Mouse (Mus musculus) gastrocnemius, postnatal 36 days (tissue): ENCODE measurements around the gene Krt8. TPM values are rescaled to one million over a fixed set of nuclear protein-coding genes. Genes with fewer than 3 reads are reported as not detected.

Source experiments
- DNase-seq, 2 experiments: peaks; one replicate each; pipeline ENCODE4 v3.0.0; 2022
- intact Hi-C: fragments of 180-260 bp; cut with DNase I; formaldehyde crosslinking; loops from one replicate; pipeline ENCODE4 v1.15.1; 2025
- long read RNA-seq, 2 experiments: library from polyadenylated mRNA; stranded (forward); transcript quantifications; one replicate each; pipeline ENCODE4 v2.0.0; 2021
- total RNA-seq, 2 experiments: library from RNA; stranded (reverse); gene quantifications; 2 replicates each; pipeline ENCODE4 v1.2.3; 2021

Krt8 gene
- total RNA-seq = 1 to 10 TPM in 1 of 2 experiments, under 1 TPM in 1; 0.30 to 1.0 TPM
- long read RNA-seq, experiment 1, partial matches to known transcripts = 2 of 4 reads
- long read RNA-seq, experiment 1, other reads (novel, unspliced or antisense) = 2 of 4 reads
- long read RNA-seq, experiment 2, partial matches to known transcripts = 6 of 6 reads
- long read RNA-seq, experiment 2, other reads (novel, unspliced or antisense) = 0 of 6 reads

DNA sequence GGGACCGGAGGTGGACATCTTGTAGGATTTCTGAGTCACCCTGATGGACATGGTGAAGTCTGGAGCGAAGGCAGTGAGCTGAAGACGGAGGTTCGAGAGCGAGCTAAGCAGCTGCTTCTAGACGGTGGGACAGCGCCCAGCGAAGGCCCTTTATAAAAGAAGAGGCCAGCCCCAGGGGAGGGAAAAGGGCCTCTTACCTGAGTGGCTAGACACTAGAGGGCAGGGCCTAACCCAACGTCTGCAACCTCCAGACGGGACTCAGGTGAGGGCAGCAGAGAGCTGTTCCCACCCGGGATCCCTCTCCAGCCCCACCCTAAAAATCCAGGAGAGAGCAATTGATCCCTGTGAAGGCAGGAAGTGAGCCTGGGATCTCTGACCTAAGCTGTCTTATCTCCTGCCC is at the start of gene Krt8:
TSS of gene Krt8 (minus strand) at position 294 of the 400 bp plus-strand sequence.
- no peak for DNase-seq
- intact Hi-C loops = no loop called here

DNA sequence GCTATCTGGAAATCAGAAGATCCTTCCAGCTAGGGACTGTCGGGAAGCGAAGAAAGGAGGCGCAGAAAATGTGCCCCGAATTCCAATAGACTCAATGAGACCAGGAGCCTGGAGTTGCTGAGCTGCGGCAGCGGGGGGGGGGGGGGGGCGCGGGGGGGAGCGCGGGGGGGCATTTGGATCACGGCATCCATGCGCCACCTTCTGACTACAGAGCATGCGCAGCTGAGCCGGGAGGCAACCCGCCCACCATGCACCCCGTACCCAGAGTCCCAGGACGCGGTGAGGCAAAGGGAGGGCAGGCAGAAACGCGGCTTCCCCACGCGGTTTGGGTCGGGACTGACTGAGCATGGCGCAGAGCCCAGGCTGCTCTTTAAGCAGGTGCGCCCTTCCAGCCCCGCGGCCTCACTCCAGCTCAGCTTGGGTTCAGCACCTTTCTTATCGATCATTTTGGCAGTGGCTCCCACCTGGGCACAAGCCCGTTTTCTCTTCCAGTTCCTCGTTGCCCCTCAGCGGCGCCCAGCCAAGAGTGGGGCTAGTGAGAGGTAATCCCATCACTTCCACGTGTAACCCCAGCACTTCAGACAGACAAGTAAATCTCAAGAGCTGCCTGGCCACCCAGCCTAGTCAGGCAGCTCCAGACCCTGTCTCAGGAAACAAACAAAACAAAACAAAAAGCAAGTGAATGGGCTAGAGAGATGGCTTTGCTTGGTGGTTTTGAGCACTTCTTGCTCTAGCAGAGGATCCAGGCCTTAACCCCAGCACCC is 47.8 kb upstream of the Krt8 start:
- peak in 1 of 2 experiments; percentile 19 for DNase-seq
- intact Hi-C loops = no loop called here

DNA sequence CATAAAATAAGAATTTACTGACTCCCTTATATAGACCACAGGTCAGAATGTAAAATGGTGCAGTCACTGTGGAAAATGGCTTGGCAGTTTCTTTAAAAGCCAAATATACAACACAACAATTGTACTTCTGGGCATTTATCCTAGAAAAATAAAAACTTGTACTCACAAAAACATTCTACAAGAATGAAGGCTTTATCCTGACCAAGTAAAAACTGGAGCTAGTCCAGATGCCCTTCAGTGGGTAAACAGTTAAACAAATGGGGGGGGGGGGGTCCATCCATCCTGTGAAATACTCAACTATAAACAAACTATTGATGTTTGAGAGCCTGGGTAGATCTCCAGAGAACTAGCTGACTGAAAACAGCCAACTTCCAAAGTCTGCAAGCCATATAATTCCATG is 45.6 kb upstream of the Krt8 start:
- intact Hi-C loops = no loop called here
- no peak for DNase-seq

DNA sequence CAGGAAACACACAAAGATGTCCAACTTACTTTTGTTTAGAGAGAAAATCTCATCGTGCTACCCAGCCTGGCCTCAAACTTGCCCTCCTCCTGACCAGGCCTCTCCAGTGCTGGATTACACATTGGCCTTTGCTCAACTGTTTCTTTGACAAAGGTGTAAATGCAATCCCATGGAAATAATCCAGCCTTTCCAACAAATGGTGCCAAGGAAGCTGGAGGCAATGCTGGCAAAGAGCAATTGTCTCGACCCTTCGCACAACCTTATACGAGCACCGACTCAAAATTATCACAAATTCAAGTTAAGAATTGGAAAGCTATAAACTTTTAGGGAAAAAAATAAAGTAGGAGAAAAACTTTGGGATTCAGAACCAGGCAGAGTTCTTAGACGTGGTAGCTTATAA is 43.7 kb upstream of the Krt8 start:
- intact Hi-C loops = no loop called here
- no peak for DNase-seq

DNA sequence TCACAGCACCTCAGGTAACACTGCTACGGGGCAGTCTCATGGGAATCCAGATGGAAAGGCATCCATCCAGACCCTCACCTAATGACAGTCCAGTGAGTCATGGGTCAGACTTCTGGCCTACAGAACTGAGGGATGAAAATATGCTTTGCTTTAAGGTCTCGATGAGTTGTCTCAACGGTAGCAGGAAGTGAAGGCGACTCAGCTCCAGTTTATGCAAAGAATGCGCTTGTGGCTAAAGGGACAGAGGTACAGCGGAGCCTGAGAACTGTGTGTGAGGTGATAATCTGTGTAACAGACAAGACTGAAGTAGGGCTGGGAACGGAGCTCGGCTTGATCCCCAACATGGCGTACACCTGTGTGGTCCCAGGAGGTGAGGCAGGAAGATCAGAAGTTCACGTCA is 41.4 kb upstream of the Krt8 start:
- no peak for DNase-seq
- intact Hi-C loops = no loop called here

DNA sequence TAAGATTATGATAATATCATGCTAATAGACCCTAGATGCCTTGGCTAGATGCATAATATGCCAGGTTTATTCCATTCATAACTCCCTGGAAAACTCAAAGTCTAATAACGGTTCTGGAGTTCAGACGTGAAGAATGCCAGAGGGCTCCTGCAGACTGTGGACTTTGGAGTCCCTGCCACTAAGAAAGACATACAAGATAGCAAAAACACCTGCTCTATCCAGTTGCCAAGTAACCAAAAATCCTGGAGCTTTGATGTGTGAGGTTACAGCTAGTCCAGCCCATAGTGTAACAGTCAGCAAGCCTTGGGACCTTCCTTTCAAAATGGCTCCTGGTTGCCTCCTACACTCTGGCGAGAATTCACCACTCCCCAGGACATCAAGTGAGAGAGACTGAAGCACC is 40.5 kb upstream of the Krt8 start:
- DNase-seq = no peak
- intact Hi-C loops = no loop called here

DNA sequence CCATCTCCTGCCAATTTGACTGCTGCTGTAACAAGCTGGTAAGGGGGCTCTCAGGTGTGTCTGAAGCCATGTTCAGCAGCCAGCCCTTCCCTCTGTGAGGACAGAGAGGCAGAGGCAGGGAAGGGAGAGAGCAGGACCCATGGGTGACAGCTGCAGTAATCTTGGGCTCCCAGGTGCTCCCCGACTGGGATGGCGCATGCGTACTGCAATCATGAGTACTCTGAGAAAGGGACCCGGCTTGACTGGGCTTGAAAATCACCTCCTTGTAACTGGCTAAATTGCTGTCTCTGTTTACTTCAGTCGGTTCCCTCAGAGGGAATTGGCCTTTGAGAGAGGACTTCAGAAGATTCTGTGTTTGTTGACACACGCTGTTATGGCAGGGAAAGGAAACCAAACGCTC is 37.7 kb upstream of the Krt8 start:
- intact Hi-C loops = no loop called here
- no peak for DNase-seq

DNA sequence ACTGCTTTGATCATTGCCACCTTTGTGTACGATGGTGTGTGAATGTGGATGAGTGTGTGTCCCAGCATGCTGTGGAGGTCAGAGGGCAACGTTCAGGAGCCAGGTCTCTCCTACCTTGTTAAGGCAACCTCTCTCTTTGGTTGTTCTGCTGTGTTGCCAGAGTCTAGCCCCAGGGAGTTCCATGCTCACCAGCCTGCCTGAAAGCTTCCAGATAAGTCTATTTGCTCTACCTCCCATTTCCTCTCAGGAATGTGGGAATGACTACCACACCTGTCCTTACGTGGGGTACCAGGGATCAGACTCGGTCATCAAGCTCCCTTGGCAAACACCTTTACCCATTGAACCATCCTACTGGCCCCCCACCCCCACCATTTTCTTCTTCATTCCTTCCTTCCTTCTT is 36.0 kb upstream of the Krt8 start:
- DNase-seq = no peak
- intact Hi-C loops = no loop called here

DNA sequence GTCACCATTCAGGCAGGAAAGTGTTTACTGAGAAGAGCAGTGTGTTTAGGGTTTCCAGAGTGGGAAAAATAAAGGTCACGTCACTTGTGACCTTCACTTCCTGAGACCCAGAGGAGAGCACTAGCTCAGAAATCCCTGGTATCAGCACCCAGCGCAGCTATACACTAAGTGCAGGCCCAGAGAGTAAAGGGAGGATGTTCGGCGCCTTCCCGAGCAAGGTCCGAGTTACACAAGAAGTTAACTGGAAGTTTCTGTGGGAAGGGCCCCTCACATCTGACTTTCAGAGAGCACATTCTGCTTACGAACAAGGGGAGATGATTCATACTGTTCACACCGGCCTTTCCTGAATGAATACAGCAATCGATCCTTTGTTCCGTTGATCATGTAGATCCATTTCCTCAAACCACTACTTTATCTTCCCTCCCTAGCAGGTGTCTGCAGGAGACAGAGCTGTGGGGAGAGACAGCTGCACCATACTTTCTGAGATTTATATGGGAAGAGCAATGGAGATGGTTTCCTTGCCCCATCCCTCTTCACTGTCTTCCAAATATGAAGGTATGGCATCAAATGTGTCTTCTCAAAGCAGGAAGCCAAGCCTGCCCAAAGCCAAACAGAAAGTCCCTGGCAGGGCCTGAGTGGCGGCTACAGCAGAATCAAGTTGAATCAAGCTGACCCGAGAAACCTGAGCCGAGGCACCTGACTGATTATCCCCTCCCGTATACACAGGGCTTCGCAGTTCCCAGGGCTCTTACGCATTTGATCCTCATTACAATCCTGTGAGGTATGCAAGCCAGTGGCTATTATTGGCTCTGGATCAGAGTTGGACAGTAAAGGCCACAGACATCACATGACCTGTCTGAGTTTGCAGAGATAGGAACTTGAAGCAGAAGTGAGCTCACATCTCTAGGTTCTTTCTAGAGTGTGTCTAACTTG is 30.1 kb upstream of the Krt8 start:
- no peak for DNase-seq
- intact Hi-C loops = no loop called here

DNA sequence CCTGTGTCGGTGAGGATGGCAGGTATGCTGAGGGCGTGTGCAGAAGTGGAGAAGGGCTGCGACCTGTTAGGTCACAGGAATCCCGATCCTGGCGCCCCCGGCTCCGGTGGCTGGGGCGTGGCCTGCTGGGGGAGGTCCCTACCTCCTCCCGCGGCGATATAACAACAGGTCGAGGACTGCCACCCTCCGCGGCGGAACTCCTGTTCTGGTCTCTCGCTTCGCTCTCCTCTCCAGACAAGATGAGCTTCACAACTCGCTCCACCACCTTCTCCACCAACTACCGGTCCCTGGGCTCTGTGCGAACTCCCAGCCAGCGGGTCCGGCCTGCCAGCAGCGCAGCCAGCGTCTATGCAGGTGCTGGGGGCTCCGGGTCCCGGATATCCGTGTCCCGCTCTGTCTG is 23.8 kb upstream of the Krt8 start, which contains the start of gene Krt18:
TSS of gene Krt18 (plus strand) at position 141 of the 400 bp plus-strand sequence.
- intact Hi-C loops = no loop called here
- DNase-seq = no peak

DNA sequence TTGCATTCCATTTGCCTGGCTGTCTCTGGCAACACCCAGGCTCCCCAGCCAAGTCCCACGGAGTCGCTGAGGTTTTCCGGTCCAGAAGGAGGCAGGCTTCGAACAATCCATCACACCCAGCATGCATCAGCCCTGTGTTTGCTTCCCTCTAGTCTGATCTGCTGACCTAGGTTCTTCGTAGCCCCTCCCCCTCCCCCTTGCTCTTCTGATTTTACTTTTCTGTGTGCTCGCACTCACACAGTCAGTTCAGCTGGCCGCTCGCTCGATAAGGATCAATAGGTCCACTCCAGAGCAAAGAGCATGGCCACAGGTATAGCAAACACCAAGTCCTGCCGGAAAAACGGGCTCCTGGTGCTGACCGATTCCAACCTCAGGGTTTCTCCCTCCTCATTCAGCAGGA is 22.1 kb upstream of the Krt8 start:
- DNase-seq = no peak
- intact Hi-C loops = no loop called here

DNA sequence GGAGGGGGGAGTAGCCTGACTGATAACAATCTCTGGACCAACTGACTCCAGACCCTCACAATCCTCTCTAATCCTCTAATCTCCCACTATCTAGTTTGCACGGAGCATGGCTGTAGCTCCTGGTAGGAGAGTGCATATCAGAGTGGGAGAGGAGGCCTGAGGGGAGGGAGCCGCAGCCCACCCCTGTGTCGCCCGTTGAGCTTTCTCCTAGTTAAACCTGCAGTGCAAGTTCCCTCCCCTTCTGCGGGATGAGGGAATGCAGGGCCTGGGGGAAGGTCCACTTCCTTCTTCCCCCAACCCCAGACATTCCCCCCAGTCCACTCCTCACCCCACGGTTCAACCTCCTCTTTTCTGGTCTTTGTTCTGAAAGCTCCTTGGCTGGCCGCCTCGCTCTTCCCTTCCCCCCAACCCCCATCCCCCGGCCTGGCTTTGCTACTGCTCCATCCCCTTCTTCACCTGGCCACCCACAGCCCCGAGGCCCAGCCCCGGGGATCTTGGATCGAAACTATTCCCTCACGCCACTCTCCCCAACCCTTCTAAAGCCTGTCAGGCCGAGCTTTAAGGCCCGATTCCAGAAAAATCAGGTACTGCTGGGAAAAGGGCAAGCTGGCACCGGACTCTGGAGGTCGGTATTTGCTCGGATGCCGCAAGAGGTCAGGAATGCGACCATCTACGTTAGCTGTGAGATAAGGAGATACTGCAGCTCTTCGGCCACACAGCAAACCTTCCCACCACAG is 21.0 kb upstream of the Krt8 start:
- DNase-seq = no peak
- intact Hi-C loops = no loop called here

DNA sequence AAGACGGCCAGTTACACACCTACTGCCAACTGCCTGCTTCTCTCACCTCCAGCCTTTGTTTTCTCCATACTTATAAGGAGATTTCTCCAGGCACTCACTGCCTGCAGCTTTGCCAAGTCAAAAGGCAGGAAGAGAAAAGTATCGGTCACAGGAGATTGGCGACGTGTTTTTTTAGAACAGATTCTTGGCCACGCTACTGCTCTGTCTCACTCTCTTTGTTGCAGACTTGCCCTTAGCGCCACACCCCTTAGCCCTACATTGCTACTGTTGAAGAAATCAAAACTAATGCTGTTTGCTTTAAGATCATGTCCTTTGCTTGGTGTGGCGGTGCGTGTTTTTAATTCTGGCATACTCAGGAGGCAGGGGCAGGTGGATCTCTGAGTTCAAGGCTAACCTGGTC is 19.6 kb upstream of the Krt8 start:
- no peak for DNase-seq

DNA sequence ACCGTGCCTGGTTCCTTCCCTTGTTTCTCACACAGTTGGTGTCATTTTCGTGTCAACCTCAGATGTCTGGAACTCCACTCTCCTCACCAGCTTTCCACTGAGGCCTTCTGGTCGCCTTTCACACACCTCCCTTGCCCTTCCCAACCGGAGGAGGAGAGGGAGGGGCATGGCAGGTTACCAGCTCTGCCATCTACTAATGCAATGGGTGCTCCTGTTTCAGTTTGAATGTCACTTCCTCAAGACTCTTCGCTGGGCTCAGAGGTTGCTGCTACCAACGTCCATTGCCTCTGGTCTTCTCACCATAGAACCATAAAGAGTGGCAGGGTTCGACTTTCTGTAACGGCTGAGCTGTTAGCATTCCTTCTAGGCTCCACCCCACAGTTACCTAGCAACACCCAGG is 18.2 kb upstream of the Krt8 start:
- intact Hi-C loops = no loop called here
- DNase-seq = no peak

More for the DNA sequence above, 19.6 kb upstream of the Krt8 start:
- intact Hi-C loops = no loop called here

DNA sequence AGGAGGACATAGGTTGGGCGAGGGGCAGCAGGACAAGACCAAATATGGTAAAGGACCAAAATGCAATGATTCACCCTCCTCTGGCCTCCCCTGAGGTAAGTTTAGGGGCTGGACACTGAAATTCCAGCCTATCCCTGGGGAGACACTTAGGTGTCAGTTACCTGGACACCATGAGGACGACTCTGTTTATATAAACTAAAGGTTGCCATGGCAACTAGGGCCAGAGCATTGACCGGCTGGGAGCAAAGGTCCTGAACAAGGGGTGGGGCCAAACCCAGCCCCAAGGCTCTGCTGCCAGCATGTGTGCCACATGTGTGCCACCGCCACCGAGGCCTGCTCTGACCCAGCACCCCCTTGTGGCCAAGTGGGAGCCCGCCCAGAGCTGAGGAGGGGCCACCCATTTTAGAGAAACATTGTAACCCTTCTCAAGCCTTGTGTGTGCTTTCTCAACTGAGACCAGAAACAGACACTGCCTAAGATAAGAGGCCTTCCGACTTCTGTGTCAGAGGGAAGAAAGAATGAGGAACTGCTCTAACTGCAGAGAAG is 13.7 kb upstream of the Krt8 start:
- intact Hi-C loops = no loop called here
- no peak for DNase-seq

DNA sequence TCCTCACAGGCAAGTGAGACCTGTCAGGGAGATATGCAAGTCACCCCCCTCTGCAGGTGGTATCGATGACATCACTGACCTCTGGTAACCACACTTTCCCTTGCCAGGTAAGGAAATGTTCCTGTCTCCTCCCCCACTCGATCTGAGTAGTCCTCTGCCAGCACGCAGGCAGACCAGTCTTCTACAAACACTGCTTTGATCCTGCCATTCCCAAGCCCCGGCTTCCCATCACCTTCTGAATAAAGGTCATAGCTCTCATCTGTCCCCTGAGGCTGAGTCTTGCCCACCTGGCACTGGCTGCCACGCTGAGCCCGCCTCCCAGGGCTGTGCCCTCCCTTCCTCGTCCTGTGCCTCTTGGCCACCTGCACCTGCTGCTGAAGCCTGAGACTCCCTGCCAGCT is 12.5 kb upstream of the Krt8 start:
- intact Hi-C loops = no loop called here
- no peak for DNase-seq

DNA sequence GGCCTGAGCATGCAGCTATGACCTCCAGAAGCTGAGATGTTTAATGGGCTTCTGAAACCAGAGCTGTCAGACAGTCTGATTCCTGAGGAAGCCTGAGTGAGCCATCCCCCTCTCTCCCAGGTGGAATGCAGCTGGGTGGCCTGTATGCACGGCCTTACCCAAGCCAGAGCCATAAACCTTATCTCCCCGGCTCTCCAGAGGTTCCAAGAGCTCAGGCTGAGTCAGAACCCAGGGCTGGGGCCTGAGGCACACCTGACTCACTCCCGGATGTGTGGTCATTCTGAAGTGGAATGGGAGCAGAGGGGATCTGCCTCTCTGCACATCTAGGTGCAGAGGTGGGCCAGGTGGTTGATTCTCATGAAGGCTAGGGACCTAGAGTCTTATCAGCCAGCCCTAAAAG is 11.8 kb upstream of the Krt8 start:
- intact Hi-C loops = no loop called here

DNA sequence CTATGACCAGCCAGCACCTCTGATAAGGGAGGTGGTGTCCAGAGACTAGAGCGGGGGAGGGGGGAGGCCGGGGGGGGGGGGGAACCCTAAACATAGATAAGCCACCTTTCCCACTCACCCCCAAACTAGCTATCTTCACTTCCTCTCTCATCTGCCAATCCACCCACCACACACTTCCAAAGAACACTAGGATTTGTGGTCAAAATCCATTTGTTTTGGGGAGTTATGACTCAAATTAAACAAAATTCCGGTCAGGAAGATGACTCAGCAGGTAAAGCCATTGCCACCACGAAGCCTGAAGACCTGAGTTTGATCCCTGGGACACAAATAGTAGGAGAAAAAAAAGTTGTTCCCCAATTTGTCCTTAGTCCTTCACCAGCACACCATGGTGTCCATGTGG is 10.6 kb upstream of the Krt8 start:
- intact Hi-C loops = no loop called here
- DNase-seq = no peak

More for the DNA sequence above, 11.8 kb upstream of the Krt8 start:
- DNase-seq = no peak

DNA sequence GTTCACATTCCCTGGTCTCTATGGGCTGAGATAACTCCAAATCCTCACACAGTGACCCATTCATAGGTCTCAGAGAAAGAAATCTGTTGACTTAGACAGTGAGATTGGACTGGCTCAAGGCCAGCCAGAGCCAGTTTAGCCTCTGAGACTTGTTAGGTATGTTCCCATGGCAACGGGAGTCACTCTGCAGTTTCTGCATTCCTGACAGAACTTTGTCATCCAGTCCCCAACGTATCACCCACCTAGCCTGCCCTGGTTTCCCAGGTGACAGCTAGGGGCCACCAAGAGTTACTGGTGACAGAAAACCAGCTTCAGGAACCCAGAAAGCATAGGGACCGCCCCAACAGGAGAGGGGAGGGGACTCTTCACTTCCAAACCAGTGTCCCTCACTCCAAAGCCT is 9.4 kb upstream of the Krt8 start:
- intact Hi-C loops = no loop called here
- DNase-seq = no peak

DNA sequence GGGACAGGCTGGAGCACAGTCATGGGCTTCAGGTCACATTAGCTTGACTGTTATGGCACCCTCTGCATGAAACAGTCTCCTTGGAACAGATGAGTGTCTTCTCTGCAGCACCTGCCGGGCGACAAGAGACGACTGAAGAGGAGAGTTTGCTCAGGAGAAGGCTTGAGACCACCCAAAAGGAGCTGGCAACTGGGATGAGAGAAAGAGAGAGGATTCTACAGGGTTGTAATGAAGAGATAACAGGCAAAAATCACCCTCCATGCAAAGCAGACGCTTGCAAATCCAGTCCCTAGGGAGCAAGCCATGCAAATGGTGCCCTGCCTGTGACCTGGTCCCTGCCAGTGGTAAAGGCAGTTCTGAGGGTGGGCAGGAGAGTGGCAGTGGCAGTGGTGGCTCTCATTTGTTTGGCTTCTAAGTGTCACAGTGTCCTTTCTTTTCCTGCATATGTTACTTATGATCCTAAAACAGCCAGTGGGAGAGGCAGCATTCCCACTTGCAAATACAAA is 8.0 kb upstream of the Krt8 start:
- no peak for DNase-seq
- intact Hi-C loops = no loop called here
